Mouse (Mus musculus) liver, embryonic 14.5 days (tissue): ENCODE results near the gene Crhr2.

Experiments
- CTCF ChIP-seq: IDR thresholded peaks from 2 replicates; pipeline ENCODE4 v1.5.1; 2016; ENCODE audit warnings: antibody characterized with exemption, low read depth, control low read depth
- EP300 ChIP-seq: IDR thresholded peaks from 2 replicates; pipeline ENCODE4 v1.6.1; 2016; ENCODE audit warnings: antibody characterized with exemption, low read depth

DNA sequence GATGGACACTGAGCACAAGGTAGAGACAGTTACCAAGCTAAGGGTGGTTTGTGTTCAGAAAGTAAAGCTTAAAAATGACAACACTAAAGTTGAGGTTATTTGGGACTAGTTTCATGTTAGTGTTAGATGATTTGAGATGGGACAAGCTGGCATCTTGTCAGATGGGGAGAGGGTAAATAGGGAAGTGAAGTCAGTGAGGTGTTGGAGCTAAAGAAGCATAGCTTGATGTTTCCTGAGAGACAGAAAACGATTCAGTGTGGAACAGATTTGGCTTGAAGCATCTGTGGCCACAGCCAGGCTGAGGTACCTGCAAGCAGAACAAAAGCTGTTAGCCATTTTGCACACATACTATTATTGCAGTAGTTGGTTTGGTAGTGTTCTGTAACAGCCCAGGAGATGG, 87.5 kb downstream of the Crhr2 start:
- no peak for TF ChIP-seq CTCF
- no peak for TF ChIP-seq EP300
